Mouse (Mus musculus) T-cell, adult 2 months (primary cell): ENCODE data around the gene Iqschfp.
"Not testable (repeated sequence)": the region's sequence is repeated elsewhere in the genome, so short reads cannot be mapped to it uniquely, and the experiment has no call there.

Source experiments
- DNase-seq: peaks from one replicate; pipeline ENCODE4 v3.0.0; 2022; ENCODE audit warnings: low spot score

Gene Iqschfp

DNA sequence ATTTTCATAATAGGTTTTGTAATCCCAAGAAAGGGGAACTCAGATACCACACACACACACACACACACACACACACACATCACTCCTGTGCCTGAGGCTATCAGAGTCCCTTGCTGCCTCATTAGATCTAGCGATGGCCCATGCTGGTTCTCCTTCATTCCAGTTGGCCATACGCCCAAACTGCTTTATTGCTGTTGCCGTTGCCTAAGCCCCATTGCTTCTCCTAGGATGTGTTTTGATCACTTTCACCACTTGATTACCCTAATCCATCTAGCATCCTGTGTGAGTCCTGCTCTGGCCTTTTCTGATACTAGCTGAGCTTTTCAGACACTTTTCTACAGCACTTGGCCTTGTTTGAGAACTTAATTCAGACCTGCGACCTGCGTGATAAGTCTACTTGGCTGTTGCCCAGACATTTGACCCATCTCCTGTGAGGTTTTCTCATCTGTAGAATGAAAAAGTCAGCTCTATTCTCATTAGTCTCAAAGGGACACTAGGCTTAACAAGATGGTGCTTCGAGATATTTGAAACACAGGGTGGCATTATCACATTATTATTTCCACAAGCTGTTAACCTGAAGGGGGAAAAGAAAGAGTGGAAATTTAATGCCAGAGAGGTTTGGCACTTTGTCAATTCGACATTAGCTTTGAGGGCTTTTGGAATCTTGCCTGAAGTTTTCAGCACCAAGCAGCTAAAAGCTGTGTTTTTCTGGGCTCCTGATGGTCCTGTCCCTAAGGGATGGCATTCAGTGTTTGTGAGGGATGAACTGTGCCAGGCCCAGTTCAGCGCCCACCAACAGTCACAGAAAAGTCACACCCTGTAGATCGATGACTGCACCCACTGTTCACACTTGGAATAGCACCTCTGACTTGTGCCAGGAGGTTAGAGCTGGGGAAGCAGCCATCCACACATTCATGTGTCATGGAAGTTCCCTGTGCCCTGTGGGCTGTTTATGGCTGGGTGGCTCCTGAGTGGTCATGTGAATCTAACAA is 179.7 kb downstream of the Iqschfp start:
- no peak for DNase-seq

- DNase-seq, result no peak
Observed at GRCm38 (mm10) chr3:68077406-68077805, 185.4 kb downstream of the Iqschfp start.

DNA sequence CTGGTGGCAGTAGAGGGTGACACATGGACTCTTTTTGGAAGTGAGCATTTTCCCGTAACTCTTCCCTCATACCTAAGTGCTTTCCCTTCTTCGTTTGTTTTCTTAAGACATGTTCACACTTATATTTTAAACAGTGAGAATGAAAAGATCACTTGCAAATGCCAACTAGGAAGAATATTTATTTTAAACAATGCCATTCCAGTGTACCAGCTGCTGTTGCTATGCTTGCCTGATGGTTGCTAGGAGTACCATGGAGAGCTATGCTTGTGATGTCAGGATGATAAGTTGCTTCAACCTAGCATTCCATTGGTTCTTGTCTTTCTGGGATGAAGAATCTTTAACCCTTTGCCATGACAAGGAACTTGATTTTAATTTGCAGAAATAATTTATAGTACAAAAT is 193.0 kb downstream of the Iqschfp start:
- DNase-seq, result no peak

- no peak for DNase-seq
Observed at GRCm38 (mm10) chr3:68092108-68092507, 200.1 kb downstream of the Iqschfp start.

DNA sequence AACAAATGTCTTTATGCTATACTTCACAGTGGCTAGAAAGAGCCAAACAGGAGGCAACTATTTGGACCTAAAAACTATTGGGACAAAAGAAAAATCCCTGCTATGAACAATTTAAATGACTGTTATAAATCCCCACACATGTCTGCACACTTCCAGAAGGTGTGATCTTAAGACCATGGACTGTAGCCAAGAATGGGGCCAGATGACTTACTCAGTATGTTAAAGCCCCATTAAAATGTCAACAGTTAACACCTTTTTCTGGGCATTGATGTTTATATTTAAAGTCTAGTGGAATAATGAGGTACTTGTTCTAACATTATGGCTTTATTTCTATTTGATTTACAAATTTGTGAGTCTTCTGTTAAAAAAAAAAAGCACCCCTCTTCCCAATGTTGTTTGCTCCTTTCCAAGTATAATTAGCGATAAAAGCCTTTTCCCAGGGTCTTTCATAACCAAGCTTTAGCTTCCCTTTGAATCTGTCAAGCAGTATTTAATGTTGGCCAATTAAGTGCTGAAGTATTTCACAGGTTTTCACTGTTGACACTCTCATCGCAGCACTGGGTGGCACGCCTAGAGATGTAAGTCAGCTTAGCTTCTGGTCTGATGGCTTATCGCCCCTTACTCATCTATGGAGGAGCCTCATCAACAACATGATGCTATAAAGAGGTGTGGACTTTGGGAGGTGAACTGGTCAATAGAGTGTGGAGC is 204.8 kb downstream of the Iqschfp start:
- no peak for DNase-seq

- DNase-seq, result not testable (repeated sequence)
Observed at GRCm38 (mm10) chr3:68099561-68099960, 207.5 kb downstream of the Iqschfp start.

DNA sequence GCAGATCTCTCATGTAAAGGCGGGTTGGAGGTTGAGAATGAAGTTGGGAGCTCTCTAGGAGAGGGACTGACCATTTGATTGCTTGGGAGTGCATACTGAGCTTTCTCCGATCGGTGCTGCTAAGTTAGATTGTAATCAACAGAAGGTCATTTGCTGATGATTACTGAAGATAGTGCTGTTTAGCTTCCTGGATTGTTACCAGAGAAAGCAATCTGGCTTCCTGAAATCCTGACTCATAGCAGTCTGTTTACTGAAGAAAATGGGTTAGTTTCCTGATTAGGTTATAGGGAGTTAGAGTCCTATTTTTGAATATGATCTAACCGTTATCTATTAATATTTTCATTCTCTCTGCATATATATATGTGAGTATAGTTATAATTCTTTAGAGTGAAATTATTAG is 209.3 kb downstream of the Iqschfp start:
- DNase-seq, result no peak

GRCm38 (mm10) chr3:68105081-68105685 is 213.2 kb downstream of the Iqschfp start:
- no peak for DNase-seq

- no peak for DNase-seq
Observed at GRCm38 (mm10) chr3:68121338-68121737, 229.3 kb downstream of the Iqschfp start.

DNA sequence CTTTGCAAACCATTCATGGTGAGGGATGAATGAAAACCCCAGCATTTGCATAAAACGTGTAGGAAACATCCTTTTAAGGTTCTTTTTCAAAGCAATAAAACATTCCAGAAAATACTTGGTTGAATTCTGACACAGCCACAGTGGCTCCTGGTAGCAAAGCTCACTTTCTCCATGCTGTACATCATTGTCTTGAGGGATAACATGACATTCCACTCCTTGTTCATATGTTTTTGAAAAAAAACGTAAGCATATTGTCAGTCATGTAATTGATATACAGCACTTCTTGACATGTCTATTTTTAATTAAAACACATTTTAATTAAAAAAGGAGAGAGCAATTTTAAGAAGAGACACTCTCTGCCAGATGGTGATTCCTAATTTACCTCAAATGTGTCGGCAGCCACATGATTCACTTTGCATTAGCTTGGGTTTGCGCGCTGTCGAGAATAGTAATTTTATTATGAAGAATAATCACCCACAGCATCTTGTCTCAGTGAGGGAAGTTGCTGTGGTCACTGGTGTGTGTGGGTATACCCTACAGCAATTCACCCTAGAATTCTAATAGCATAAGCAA is 234.3 kb downstream of the Iqschfp start:
- no peak for DNase-seq

DNA sequence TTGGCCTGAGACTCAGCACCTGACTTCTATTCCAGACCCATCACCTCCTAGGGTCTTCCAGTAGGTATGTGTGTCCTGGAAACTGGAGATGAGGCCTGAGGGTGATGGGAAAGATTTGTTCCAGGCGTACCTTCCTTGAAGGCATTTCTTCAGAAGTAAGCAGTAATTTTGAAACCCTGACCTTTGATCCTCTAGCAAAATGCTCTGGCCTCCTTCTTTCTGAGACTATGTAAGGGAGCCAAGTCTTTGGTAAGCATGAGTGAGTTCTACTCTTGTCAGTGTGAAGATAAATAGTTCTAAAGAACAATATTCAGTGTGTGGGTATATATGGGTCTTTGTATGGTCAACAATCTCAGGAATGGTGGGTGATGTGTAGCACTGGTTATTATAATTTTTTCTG is 238.4 kb downstream of the Iqschfp start:
- DNase-seq, result no peak

GRCm38 (mm10) chr3:68138833-68139627 is 247.0 kb downstream of the Iqschfp start:
- DNase-seq, result no peak

DNA sequence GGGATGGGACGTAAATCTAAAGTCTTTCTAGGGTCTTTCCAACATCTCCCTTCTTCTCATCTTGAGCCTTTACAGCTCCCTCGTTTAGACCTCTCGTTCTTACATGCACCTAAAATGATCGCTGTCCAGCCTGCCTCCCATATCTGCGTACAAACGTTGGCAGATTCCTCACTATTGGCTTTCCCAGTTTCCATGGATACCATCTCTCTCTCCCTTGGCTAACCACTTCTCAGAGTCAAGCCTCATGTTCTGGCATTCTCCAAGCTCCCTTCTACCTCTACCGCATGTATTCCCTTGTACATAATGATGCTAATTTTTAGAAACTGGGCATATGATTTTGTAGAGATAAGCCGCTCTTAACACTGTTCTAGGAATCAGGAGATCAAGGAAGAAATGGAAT is 258.7 kb downstream of the Iqschfp start:
- no peak for DNase-seq

DNA sequence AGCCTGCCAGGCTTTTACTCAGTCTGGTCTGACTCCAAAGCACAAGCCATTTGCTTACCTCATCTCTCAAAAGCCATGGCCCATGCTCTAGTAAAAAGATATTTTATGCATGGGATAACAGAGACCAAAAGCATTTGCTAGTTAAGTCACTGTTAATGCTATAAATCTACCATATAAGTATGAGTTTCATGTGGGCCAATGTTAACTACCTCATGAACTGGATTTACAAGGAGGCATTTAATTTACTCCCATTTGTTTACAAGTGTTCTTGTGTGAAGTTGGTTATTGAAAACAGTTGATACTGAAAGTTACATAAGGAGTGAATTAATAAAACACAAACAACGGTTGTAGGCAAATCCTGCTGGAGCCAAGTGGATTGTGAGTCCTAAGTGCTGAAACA is 268.1 kb downstream of the Iqschfp start:
- DNase-seq, result no peak

- DNase-seq, result no peak
Observed at GRCm38 (mm10) chr3:68160760-68161159, 268.7 kb downstream of the Iqschfp start.

DNA sequence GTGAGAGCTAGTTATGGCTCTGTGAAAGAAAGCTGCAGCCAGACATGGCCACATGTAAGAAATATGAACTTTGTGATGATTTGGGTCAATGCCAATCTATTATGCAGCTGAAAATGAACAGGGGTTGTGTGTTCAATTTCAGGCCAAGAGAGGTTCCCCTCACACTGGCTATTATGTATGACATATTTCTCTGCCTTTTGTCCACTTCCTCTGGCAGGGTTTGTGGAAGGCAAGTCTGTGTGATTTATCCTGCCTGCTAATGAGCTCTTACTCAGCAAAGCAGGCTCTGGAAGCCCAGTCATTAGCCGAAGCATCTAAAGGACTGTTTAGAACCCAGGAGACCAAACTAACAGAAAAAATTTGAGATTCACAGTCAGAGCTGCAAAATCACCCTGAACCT is 286.2 kb downstream of the Iqschfp start:
- DNase-seq, result no peak

GRCm38 (mm10) chr3:68187471-68187870 is 295.4 kb downstream of the Iqschfp start:
- DNase-seq, result no peak

- DNase-seq, result no peak
Observed at GRCm38 (mm10) chr3:68189100-68189499, 297.1 kb downstream of the Iqschfp start.

DNA sequence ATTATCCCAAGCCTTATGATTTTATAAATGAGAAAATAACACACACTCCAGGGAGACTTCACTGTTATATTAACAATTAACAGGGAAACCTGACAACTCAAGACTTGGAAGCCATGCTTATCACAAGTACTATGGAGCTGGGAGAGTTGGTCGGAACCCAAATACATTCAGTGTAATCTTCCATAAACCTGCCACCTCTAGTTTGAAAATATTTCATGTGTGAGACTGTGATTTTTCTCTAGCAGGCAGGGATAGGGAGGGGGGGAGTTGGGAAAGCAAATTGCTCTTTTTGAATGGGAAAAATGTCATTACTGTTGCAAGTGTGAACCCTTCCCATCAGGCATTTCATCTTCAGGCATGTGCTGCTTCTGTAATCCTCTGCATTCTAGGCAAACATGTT is 304.9 kb downstream of the Iqschfp start:
- no peak for DNase-seq

DNA sequence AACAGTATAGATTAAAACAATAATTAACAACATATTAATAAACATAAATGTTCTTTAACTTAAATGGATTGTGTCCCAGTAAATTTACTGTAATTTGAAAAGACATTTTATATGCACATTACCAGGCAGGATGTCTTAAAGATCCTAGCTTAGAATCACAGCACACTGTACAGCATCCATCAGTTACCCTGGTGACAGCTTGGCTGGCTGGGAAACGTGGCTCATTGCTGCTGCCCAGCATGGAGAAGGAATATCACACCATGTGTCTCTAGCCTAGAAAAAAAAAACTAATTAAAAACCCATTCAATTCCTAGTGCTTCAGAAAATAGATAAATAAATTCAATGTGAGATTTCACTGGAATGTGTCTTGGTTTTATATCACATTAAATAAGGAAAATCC is 309.2 kb downstream of the Iqschfp start:
- no peak for DNase-seq

GRCm38 (mm10) chr3:68202162-68202902 is 310.3 kb downstream of the Iqschfp start:
- no peak for DNase-seq
